Mouse (Mus musculus): ENCODE measurements around the gene Dpysl4. TPM values are rescaled to one million over a fixed set of nuclear protein-coding genes. Genes with fewer than 3 reads are reported as not detected.

Dpysl4 gene
- total RNA-seq, 2 experiments from 2014 or later: not detected

DNA sequence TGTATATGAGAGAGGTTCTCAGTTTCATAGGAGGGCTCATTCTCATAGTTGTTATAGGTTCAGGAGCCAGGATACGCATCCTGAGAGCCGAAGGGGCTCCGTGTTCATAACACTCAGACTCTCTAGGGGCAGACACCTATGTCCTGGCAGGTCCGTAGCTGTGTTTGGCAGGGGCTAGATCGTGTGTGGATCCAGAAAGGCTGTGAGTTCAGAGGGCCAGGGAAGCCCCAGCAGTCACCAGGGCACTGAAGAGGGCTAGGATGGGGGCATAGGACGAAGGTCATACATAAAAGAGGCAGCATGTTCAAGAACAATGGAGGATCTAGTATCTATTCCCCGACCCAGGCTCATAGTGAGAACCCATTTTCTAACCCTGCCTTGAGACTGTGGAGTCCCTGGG is 9.5 kb downstream of the Dpysl4 start:
- ATAC-seq (ENCODE audit: poor library complexity, severe bottlenecking): no peak

DNA sequence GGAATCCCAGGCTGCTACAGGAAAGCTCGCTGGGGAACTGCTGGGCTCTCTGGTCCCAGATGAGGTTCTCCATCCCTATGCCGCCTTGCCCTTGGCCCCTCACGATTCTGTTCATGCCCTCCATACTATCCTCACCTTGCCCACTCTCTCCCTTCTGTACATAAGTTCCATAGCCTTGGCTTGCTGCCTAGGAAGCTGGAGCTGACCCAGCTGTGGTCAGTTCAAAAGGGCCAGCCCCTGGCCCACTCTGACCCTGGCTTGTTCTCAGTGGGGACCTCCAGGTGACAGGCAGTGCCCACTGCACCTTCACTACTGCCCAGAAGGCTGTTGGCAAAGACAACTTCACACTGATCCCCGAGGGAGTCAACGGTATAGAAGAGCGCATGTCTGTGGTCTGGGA is 10.6 kb downstream of the Dpysl4 start:
- no peak for ATAC-seq (ENCODE audit: poor library complexity, severe bottlenecking)

DNA sequence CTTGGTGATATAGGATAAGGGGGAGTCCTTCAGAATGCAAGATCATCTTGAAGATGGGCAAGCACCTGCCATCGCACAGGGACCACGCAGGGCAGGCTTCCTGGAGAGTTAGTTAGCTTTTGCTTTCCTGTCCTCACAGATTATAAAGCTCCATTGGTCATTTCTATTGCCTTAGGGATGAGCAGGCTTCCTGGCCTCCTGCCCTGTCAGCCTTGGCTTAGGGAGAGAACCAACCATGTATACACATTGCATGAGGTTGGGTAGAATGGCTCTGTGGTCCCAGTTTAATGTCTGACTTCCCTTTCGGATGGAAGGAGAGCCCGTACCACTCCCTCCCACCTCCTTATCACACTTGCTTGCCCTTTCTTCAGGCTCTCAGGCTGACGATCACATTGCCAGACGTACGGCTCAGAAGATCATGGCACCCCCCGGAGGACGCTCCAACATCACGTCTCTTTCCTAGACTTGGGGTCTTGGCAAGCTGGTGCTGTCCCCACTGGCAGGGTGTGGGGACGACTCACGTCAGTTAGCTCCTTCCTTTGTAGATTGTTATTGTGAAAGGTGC is 14.8 kb downstream of the Dpysl4 start:
- ATAC-seq (ENCODE audit: poor library complexity, severe bottlenecking): no peak

DNA sequence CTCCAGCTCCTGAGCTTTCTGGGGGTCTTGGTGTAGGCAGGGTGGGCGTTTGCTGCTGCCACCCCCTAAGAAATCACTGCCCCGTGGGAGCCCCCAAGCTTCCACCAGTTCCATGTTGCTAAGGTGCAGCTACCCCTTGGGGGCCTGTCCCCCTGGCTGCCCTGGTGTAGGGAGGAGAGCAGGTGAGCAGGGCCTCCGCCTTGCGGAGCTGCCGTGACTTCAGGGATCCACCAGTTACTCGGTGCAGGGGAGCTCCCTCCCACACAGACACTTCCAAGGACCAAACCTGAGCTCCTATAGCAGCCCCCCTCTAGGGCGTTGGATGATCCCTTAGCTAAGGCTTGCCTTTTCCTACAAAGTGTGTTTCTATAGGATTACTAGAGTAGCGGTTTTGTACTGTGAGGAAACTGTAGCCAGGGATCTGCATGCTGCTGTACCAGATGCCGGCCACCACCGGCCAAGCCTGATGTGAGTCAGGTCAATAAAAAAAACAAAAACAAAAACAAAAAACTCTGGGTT is 15.5 kb downstream of the Dpysl4 start:
- no peak for ATAC-seq (ENCODE audit: poor library complexity, severe bottlenecking)

DNA sequence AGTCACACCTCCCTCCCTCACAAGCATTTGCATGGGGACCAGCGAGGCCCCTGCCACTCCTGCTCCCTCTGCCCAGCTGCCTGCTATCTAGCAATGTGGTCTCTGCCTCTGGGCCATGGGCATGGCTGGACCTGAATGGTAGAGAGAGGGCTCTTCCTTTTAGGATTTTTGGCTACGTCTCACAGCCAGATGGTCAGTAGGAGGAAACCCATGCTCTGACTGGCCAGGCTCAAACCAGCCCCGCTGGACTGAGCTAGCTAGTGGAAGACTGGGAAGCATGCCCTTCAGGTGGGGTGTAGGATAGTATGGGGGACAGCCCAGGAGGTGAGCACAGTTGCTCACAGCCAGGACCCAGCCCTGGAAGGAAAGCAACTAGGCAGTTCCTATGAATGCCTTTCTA is 16.0 kb downstream of the Dpysl4 start:
- ATAC-seq (ENCODE audit: poor library complexity, severe bottlenecking): no peak

DNA sequence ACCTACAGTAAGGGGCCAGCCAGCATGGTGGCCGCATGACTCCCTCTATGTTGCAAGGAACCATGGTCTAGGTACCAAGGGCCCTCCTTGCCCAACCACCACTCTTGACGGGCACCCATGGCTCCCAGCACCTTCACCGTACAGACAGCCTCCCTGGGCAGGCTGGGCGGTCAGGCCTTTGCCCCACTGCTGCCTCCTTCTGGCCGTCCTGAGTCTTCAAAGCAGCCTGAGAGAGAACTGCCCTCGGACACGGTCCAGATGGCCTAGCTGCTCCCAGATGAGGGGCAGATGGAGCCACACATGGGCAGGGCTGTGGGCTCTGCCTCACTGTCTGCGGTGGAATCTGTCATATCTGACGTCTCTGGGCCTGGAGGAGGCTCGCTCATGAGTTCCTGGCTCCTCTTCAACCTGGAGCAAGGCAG is 18.2 kb downstream of the Dpysl4 start:
- ATAC-seq (ENCODE audit: poor library complexity, severe bottlenecking): no peak

DNA sequence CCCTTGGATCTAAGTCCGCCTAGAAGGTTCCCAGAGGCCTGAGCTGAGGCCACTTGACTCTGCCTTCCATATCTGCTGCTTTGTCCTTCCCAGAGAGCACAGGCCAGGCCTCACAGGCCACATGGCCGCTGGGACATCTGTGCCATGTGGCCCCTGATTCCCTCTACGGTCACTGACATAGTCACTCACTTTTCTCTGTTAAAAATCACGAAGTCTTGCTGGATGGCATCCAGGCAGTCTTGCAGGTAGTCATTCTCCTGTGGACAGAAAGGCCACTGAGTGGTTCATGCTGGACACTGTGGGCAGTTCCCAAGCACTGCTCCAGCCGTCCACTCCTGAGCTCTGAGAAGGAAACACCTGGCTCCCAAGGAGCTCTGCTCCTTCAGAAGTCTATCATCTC is 19.3 kb downstream of the Dpysl4 start:
- no peak for ATAC-seq (ENCODE audit: poor library complexity, severe bottlenecking)

DNA sequence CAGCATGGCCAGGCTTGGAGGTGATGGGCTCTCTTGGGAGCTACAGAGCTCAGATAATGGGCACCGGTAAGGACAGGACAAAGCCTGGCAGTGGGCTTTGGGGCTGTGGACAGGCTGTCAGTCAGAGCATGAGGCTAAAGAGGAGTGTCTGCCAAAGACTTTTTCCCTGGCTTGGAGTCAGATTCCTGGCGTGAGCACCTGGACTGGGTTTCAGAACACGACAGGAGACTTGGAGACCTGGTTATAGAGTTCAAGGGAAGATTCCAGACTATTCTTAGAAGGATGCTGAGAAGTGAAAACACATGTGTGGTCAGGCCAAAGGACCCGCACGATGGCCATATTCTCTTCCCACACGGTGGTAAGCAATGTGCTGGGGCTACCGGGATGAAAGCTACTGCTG is 19.9 kb downstream of the Dpysl4 start:
- ATAC-seq (ENCODE audit: poor library complexity, severe bottlenecking): no peak

DNA sequence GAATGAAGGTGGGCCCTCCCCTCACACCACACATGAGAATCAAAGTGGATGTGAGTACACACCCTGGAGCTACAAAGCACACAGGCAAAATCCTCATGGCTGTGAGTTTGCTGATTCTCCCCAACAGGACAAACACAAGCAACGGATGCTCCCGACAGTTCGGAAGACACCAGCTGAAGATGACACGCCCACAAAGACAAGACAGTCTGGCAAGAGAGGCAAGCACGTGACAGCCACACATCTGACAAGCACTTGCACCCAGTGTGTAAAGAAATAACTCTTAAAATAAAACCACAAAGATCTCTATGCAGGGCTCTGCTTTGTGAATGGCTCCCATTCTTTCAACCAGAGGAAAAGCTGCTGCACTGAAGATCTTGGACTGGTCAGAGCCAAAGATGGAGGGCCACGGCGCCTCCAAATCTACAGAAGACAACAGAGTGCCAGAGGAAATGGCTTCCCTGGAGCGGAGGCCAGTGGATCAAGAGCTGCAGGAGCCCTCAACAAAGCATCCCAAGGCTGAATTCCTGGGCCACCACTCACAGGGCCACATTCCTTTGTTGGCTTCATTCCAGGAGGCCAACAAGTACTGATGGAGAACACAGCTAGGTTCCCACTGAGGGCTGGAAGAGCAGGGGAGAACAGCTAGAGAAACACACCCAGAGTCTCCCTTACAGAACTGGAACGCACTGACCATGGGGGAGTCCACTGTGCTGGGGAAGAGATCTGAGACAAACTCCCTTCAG is 22.3 kb downstream of the Dpysl4 start:
- ATAC-seq (ENCODE audit: poor library complexity, severe bottlenecking): no peak

DNA sequence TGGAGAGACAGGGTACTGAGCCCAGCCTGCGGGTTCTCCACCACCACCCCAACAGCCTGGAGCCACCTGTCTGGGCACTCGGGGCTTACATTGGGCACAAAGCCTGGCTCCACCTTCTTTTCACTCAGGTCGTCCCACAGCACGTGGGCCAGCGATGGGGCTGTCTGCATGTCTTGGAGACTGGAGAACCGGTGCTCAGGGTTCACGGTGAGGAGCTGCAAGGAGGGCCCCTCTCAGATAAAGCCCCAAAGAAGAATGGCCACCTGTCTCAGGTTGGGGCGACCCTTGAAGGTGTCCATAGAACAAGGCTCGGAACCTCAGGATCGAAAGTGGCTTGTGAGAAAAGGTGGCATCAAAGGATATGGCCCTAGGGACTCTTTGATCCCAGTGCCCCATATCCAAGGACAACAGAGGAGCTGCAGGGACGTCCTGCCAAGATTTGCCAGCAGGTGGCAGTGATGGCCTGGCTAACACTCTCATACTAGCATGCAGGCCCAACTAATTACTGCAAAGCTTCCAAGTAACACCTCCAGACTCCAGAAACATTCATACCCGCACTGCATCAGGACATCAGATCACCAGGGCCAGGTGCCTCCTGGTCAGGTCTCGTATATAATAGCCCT is 33.5 kb downstream of the Dpysl4 start:
- peak; percentile 85 for ATAC-seq (ENCODE audit: poor library complexity, severe bottlenecking)

DNA sequence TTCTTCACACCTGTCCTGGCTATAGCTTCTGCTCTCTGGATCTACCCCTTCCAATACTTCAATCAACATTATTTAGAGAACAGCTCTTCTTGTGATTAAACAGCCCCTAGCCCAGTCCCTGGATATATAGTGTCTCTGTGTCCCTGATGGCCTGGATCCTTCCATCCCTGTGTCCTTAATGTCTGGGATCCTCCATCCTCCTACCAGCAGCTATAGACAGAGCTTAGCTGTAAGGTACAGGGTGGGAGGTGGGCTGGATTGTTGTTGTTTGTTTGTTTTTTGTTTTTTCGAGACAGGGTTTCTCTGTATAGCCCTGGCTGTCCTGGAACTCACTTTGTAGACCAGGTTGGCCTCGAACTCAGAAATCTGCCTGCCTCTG is 34.0 kb downstream of the Dpysl4 start:
- no peak for ATAC-seq (ENCODE audit: poor library complexity, severe bottlenecking)

DNA sequence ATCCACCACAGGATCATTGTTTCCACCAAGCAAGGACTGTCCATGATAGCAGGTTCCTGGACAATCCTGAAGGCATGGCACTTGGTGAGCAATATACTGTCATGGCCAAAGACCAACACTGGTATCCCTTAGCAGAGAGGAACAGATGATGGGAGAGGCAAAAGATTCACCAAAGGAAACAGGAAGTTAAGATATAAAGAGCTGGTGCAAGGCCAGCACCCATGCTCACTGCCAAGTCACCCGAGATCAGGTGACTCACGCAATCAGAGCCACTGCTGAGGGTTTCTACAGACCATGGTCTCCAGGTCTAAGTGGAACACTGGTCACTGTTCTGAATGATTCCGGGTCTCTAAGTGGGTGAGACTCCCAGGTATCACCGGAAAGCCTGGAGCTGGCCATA is 40.1 kb downstream of the Dpysl4 start:
- peak; percentile 78 for ATAC-seq (ENCODE audit: poor library complexity, severe bottlenecking)

DNA sequence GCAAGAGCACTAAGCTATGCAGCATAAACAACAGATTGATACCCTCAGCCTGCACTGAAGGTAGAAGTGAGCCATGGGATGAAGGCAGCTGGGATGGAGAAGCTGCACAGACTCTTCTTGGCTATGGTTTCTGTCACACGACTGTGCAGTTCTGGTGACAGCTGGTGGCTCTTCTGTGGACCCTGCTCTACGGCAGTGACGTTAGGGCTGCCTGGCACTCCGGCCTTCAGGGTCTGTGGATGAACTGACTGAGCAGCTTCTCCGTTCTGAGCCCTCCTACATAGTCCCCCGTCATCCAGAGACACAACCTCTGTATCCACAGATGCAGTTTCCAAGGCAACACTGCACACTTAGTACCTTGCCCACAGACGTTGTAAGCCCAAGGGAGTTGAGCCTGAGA is 40.7 kb downstream of the Dpysl4 start:
- no peak for ATAC-seq (ENCODE audit: poor library complexity, severe bottlenecking)

DNA sequence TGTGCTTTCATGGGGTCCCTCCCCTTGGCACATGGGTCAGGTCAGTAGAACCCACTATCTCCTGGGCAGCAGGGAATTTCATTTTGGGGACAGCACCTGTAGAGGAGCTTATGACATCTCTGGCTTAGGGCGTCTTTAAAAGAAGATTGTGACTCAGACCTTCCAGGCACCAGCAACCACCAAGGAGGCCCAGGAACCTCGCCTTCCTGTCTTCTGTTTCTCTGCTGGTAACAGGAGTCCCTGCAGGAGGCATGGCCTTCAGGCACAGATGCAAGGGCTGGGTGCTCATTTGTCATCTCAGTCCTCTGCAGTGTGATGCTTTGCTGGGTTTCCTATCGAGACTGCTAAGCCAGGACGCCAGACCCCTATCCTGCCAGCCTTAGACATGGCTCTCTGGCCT is 43.2 kb downstream of the Dpysl4 start:
- no peak for ATAC-seq (ENCODE audit: poor library complexity, severe bottlenecking)

DNA sequence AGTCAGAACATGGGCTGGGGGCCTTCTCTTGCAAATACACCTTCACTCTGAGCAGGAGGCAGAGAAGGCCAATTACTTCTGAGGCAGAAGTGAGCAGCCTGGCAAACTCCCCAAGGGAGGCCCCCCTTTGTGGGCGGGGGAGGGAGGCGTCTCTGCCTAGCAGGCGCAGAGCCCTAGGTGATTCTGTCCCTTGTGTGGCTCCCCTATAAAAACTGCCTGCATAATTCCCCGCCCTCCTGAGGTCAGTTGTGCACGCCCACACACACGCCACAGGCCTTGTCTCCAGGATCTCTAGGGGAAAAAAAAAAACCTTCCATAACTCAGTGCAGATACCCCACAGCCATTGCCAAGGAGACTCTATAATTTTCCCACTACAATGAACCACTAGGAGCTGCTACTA is 44.6 kb downstream of the Dpysl4 start:
- ATAC-seq (ENCODE audit: poor library complexity, severe bottlenecking): no peak

DNA sequence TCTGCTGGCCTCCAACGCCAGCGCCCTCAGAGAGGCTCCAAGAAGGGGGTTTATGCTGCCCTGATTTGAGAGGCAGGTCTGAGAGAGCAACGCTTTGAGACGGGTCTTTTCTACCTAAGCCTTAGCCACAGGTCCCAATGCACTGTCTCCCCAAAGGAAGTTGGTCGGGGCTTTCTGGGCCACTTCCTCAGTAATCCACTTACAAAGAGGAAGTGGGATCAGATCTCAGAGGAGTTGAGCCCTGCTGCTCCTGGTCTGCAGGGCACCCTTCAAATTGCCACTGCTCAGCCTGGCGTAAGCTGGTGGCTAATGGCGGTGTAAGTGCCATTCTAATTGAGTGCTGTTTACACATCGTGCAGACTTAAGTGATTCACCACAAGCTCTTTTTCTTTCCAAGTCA is 45.7 kb downstream of the Dpysl4 start:
- ATAC-seq (ENCODE audit: poor library complexity, severe bottlenecking): peak; percentile 93

DNA sequence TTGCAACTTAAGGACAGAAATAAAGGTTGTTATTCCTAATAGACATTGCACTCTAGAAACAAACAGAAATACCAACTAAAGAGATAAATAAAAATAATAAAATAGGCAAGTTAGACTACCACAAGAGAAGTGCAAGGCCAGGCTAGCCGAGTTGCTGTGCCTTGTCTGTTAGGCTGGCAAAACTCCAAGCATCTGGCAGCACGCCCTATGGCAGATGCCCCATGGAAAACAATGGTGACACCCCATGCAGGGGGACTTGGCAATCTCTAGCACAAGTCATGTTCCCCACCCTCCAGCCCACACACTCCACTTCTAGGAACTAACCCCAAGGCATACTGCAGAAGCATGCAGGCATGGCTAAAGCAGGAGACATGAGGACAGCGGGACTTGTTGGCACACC is 47.6 kb downstream of the Dpysl4 start:
- ATAC-seq (ENCODE audit: poor library complexity, severe bottlenecking): no peak

DNA sequence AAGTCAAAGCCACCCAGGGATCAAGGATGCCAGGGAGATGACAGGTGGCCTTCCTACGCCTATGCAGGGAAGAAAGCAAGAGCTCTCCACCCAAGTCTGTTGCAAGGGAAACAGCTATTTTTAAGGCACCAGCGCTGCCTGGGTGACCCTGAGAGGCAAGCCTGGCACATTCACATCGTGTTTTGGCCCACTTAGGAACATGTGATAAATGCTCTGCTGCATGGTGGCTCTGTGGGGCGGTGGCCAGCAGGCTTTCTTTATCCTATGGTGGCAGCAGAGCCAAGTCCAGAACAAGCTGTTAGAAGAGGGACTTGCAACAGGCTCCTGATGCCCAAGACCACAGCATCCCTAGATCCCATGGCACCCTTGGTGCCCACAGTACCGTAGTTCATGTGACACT is 49.4 kb downstream of the Dpysl4 start:
- ATAC-seq (ENCODE audit: poor library complexity, severe bottlenecking): no peak

DNA sequence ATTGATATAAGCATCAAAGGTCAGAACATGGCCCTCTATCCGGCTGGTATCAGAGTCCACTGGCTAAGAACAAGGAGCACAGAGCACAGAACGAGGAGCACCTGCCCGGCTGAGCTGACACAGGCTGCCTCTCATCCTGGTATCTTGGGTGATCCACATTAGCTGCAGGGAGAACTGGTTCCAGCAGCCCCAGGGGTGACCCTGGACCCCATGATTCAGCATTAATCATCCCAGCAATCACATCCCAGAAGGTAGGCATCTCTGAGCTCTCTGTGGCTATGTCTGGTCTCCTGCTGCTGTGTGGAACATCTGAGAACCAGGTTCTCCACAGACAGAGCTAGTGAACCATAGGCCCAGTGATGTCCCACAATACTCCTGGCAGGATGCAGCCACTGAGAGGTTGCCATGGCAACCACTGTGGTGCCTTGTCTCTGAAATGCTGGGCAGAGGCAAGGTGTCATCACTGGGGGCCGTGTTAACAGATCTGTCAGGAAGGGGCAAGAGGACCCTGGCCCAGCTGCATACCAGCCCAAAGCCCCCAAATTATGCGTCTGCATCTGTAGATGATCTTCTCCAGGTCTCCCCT is 51.2 kb downstream of the Dpysl4 start:
- no peak for ATAC-seq (ENCODE audit: poor library complexity, severe bottlenecking)

DNA sequence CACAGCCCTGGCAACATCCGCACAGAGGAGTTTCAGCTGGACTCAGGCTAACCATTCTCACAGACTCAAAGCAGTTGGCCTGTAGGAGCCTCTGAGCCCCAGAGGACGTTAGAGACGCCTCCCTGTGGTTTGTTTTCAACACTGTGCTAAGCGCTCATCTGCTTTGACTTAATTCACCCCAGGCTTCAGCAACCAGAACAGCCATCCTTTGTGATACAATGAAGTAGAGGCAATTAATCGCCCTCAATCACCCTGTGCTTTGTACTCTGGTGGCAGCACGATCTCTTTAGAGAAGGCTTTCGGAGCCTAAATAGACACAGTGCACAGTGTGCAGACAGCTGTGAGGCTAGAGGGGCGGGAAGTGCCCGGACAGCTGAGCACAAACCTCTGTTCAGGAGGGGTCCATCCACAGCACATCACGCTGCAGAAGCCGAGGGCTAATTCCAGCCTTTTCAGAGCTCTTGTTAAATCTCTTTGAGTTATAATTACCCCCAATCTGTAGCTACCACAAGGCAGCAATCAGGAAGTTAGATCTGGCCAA is 54.2 kb downstream of the Dpysl4 start:
- ATAC-seq (ENCODE audit: poor library complexity, severe bottlenecking): no peak

DNA sequence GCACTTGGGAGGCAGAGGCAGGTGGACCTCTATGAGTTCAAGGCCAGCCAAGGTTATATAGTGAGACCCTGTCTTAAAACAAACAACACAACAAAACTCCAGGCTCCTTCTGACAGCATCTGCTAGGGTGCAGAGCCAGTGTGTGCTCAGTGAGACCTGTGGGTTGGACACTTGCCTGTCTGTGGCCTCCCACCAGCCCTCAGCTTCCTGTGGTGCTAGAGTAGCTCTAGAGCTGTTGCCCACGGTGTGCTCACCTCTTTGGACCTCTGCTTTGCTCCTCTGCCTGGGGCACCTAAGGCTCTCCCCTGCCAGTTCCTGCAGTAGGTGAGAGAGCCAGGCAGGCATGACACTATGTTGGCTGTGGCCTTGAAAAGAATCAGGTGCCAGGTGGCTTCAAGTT is 58.0 kb downstream of the Dpysl4 start:
- peak; percentile 38; the same call in 1 of the 2 replicates for ATAC-seq (ENCODE audit: poor library complexity, severe bottlenecking)

DNA sequence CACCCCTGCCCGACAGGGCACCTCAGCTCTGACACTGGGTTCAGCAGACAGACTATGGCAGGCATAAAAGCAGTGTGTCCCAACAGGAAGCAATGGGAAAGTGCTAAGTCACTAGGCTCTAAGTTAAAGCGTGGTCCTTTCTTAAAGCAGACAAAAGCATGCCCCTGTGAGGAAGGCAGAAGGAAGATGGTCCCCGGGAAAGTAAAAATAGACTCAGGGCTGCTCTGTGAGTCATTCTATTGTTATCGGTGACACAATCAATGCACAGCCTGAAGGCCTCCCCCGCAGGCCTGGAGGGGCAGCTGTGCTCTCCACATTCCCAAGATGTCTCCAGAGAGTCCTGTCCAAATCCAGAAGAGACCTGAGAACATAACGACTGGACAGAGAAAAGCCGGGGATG is 60.1 kb downstream of the Dpysl4 start:
- ATAC-seq (ENCODE audit: poor library complexity, severe bottlenecking): 0 out of 2 replicates have a peak, but pooled peaks have one; percentile 13
